Mouse (Mus musculus) embryo, embryonic 11 days (tissue): ENCODE measurements at regions not wholly inside any gene's neighbourhood (a gene's known extent, or its start where the extent isn't known, plus 50 kb on each side); places are given as distances from the start of the nearest gene placed in this dataset.

Source experiments
- DNase-seq: peaks from one replicate; pipeline ENCODE4 v3.0.0-alpha.2; 2015

GRCm38 (mm10) chr12:12814693-12815092 is 127.0 kb downstream of the Mycn start:
- DNase-seq, result no peak

GRCm38 (mm10) chr12:12812873-12813272 is 128.8 kb downstream of the Mycn start:
- DNase-seq, result peak; percentile 82

GRCm38 (mm10) chr12:12810943-12811342 is 130.8 kb downstream of the Mycn start:
- DNase-seq, result peak; percentile 48

GRCm38 (mm10) chr12:12810159-12810885 is 131.4 kb downstream of the Mycn start:
- DNase-seq, result peak; percentile 77

GRCm38 (mm10) chr12:12808120-12808519 is 133.6 kb downstream of the Mycn start:
- DNase-seq, result no peak

GRCm38 (mm10) chr12:12803602-12804001 is 138.1 kb downstream of the Mycn start:
- no peak for DNase-seq

- DNase-seq, result peak; percentile 75
These were observed 139.3 kb downstream of the Mycn start for GRCm38 (mm10) chr12:12802396-12802795.

GRCm38 (mm10) chr12:12801700-12802099 is 140.0 kb downstream of the Mycn start:
- no peak for DNase-seq

GRCm38 (mm10) chr12:12800120-12800519 is 141.6 kb downstream of the Mycn start:
- no peak for DNase-seq

- no peak for DNase-seq
These were observed 152.7 kb downstream of the Mycn start for GRCm38 (mm10) chr12:12789052-12789451.

GRCm38 (mm10) chr12:12788263-12788852 is 153.4 kb downstream of the Mycn start:
- DNase-seq, result peak; percentile 44

GRCm38 (mm10) chr12:12787608-12788262 is 154.0 kb downstream of the Mycn start:
- DNase-seq, result peak; percentile 59

- DNase-seq, result no peak
These were observed 154.6 kb downstream of the Mycn start for GRCm38 (mm10) chr12:12787161-12787560.

GRCm38 (mm10) chr12:12783699-12784605 is 157.8 kb downstream of the Mycn start:
- peak; percentile 38 for DNase-seq

GRCm38 (mm10) chr12:12781526-12781925 is 160.2 kb downstream of the Mycn start:
- DNase-seq, result no peak

GRCm38 (mm10) chr12:12778563-12779256 is 163.0 kb downstream of the Mycn start:
- DNase-seq, result no peak

GRCm38 (mm10) chr12:12777422-12777821 is 164.3 kb downstream of the Mycn start:
- DNase-seq, result no peak

GRCm38 (mm10) chr12:12776783-12777182 is 164.9 kb downstream of the Mycn start:
- no peak for DNase-seq

- DNase-seq, result no peak
These were observed 170.7 kb downstream of the Mycn start for GRCm38 (mm10) chr12:12770970-12771369.

- no peak for DNase-seq
These were observed 175.0 kb downstream of the Mycn start for GRCm38 (mm10) chr12:12766510-12767304.

- no peak for DNase-seq
These were observed 176.1 kb downstream of the Mycn start for GRCm38 (mm10) chr12:12765490-12766058.
